ENCODE assay signal across 24 mouse cellular contexts in genomic region chr9:50138341-50138978, GRCm38 (mm10).
DNase-seq lines count a peak whose midpoint lies in the region; ATAC-seq and TF ChIP-seq lines count a peak whose summit lies in the region.
"Had no signal": no experiment of that assay in that cellular context is flagged by ENCODE, and none has a peak within 500 bp of the region (broad histone marks: within the 10 kb centered on the region; RNA-seq: fewer than 3 reads in every experiment).

No protein-coding gene starts in this region.

- peaks cover 26% of the 10 kb centered on the region for H3K4me1 ChIP-seq in hindbrain, embryonic 14.5 days (replicated peaks; ENCODE audit: control insufficient read depth, insufficient read depth, low read length)
- peaks cover 9% of the 10 kb centered on the region; the same call in 1 of the 2 replicates for H3K4me1 ChIP-seq in hindbrain, embryonic 12.5 days
- peaks cover 18% of the 10 kb centered on the region for H3K4me1 ChIP-seq in forebrain, postnatal 0 days (ENCODE audit: insufficient read depth)
- peaks cover 22% of the 10 kb centered on the region for H3K4me1 ChIP-seq in midbrain, postnatal 0 days (ENCODE audit: insufficient read depth, low read length)

- H3K4me2 ChIP-seq in hindbrain, embryonic 14.5 days (replicated peaks) = no peak overlapping the region
- no peak overlapping the region for H3K4me2 ChIP-seq in hindbrain, embryonic 12.5 days (replicated peaks)
- H3K4me2 ChIP-seq in forebrain, postnatal 0 days (ENCODE audit: low read depth) = no peak overlapping the region
- no peak overlapping the region for H3K4me2 ChIP-seq in midbrain, postnatal 0 days (ENCODE audit: low read depth, low read length, poor library complexity, severe bottlenecking)
- H3K4me2 ChIP-seq: embryonic facial prominence, embryonic 15.5 days; heart, embryonic 12.5 days; kidney, embryonic 15.5 days; limb, embryonic 12.5 days; liver, embryonic 11.5 days had no signal

- H3K36me3 ChIP-seq in hindbrain, embryonic 14.5 days (replicated peaks; ENCODE audit: control insufficient read depth, insufficient read depth) = no peaks in the 10 kb centered on the region
- no peaks in the 10 kb centered on the region for H3K36me3 ChIP-seq in hindbrain, embryonic 12.5 days
- no peaks in the 10 kb centered on the region for H3K36me3 ChIP-seq in forebrain, postnatal 0 days (ENCODE audit: insufficient read depth)
- no peaks in the 10 kb centered on the region for H3K36me3 ChIP-seq in midbrain, postnatal 0 days (ENCODE audit: insufficient read depth, low read length)
- H3K36me3 ChIP-seq: embryonic facial prominence, embryonic 15.5 days; heart, embryonic 12.5 days; kidney, embryonic 15.5 days; limb, embryonic 12.5 days had no signal

- H3K9me3 ChIP-seq in hindbrain, embryonic 14.5 days (ENCODE audit: control insufficient read depth, low read length) = no peaks in the 10 kb centered on the region
- no peaks in the 10 kb centered on the region for H3K9me3 ChIP-seq in hindbrain, embryonic 12.5 days (replicated peaks)
- no peaks in the 10 kb centered on the region for H3K9me3 ChIP-seq in forebrain, postnatal 0 days (ENCODE audit: low read length)
- no peaks in the 10 kb centered on the region for H3K9me3 ChIP-seq in midbrain, postnatal 0 days (ENCODE audit: low read length)
- H3K9me3 ChIP-seq: embryonic facial prominence, embryonic 15.5 days; heart, embryonic 12.5 days; kidney, embryonic 15.5 days; limb, embryonic 12.5 days had no signal

- peak overlapping the region; percentile 48; the same call in 1 of the 2 replicates for H3K27ac ChIP-seq in hindbrain, embryonic 14.5 days
- H3K27ac ChIP-seq in hindbrain, embryonic 12.5 days = no peak overlapping the region
- peak overlapping the region; percentile 9; the same call in 1 of the 2 replicates for H3K27ac ChIP-seq in forebrain, postnatal 0 days (ENCODE audit: low read depth, low read length)
- peak overlapping the region; percentile 55 for H3K27ac ChIP-seq in midbrain, postnatal 0 days (ENCODE audit: low read depth, low read length)
- H3K27ac ChIP-seq: embryonic facial prominence, embryonic 15.5 days; kidney, embryonic 15.5 days; limb, embryonic 12.5 days; macrophage had no signal

- DNase-seq in hindbrain, embryonic 14.5 days (ENCODE audit: low spot score) = peak; percentile 69
- DNase-seq in retina, postnatal 1 day = peak; percentile 30
- no peak for DNase-seq in retina, embryonic 14.5 days (ENCODE audit: low spot score)
- DNase-seq in forebrain, postnatal 0 days = peak; percentile 86
- DNase-seq in midbrain, postnatal 0 days (ENCODE audit: low spot score) = peak; percentile 81
- DNase-seq in embryo, embryonic 11 days = no peak
- DNase-seq: adrenal gland, adult 8-10 months; cerebellum, adult 8-10 months; gastrocnemius, postnatal 14 days; heart, adult 18-20 months; heart, postnatal 10 days; kidney, adult 11 months; kidney, postnatal 36 days; liver, postnatal 0 days; right cerebral cortex, postnatal 14 days had no signal

- WGBS in hindbrain, embryonic 14.5 days = 83% methylated on average over 9 of the region's 9 CpGs
- 89% methylated on average over 9 of the region's 9 CpGs for WGBS in hindbrain, embryonic 12.5 days
- 65% methylated on average over 9 of the region's 9 CpGs for WGBS in forebrain, postnatal 0 days
- 56% methylated on average over 9 of the region's 9 CpGs for WGBS in midbrain, postnatal 0 days

- no peak overlapping the region for H3K4me3 ChIP-seq in hindbrain, embryonic 14.5 days (replicated peaks; ENCODE audit: low read length)
- no peak overlapping the region for H3K4me3 ChIP-seq in hindbrain, embryonic 12.5 days
- no peak overlapping the region for H3K4me3 ChIP-seq in forebrain, postnatal 0 days (ENCODE audit: low read depth, low read length)
- no peak overlapping the region for H3K4me3 ChIP-seq in midbrain, postnatal 0 days (ENCODE audit: low read depth, low read length)
- H3K4me3 ChIP-seq: embryonic facial prominence, embryonic 15.5 days; heart, embryonic 12.5 days; kidney, embryonic 15.5 days; limb, embryonic 12.5 days had no signal

- H3K27me3 ChIP-seq in hindbrain, embryonic 14.5 days (ENCODE audit: control insufficient read depth, insufficient read depth, low read length) = no peaks in the 10 kb centered on the region
- H3K27me3 ChIP-seq in hindbrain, embryonic 12.5 days = no peaks in the 10 kb centered on the region
- no peaks in the 10 kb centered on the region for H3K27me3 ChIP-seq in forebrain, postnatal 0 days (ENCODE audit: insufficient read depth, low read length)
- no peaks in the 10 kb centered on the region for H3K27me3 ChIP-seq in midbrain, postnatal 0 days (ENCODE audit: insufficient read depth, low read length)
- H3K27me3 ChIP-seq: embryonic facial prominence, embryonic 15.5 days; heart, embryonic 12.5 days; kidney, embryonic 15.5 days; limb, embryonic 12.5 days had no signal

- H3K9ac ChIP-seq in hindbrain, embryonic 14.5 days = no peak overlapping the region
- no peak overlapping the region for H3K9ac ChIP-seq in hindbrain, embryonic 12.5 days
- no peak overlapping the region for H3K9ac ChIP-seq in forebrain, postnatal 0 days
- no peak overlapping the region for H3K9ac ChIP-seq in midbrain, postnatal 0 days (replicated peaks; ENCODE audit: low read length, poor library complexity, severe bottlenecking)
- H3K9ac ChIP-seq: embryonic facial prominence, embryonic 15.5 days; heart, embryonic 12.5 days; kidney, embryonic 15.5 days; limb, embryonic 12.5 days; liver, postnatal 0 days had no signal

- ATAC-seq in hindbrain, embryonic 14.5 days (ENCODE audit: low FRiP score) = no peak
- ATAC-seq in hindbrain, embryonic 12.5 days (ENCODE audit: low FRiP score) = no peak
- ATAC-seq in forebrain, postnatal 0 days = peak; percentile 91
- peak; percentile 81 for ATAC-seq in midbrain, postnatal 0 days (ENCODE audit: low FRiP score)
- ATAC-seq: activated CD4-positive, CD25-positive, alpha-beta regulatory T cell, adult 4 months; liver, postnatal 0 days; lung, postnatal 0 days had no signal

- TF ChIP-seq CTCF in forebrain, postnatal 0 days (IDR thresholded peaks at IDR 0.05; ENCODE audit: low read depth) = no peak
- no peak for TF ChIP-seq CTCF in midbrain, postnatal 0 days (IDR thresholded peaks at IDR 0.05)

Comparison
In these comparisons a context has a peak if more than half of its experiments do, and no peak if none do; other contexts are left out.
1. DNase-seq: peak in hindbrain, embryonic 14.5 days (single experiment), retina, postnatal 1 day (single experiment), forebrain, postnatal 0 days (single experiment) and midbrain, postnatal 0 days (single experiment); none in retina, embryonic 14.5 days (single experiment) and embryo, embryonic 11 days (single experiment).
2. ATAC-seq: peak in forebrain, postnatal 0 days (single experiment) and midbrain, postnatal 0 days (single experiment); none in hindbrain, embryonic 14.5 days (single experiment) and hindbrain, embryonic 12.5 days (single experiment).